In genomic region chr2:38515446-38515845, GRCm38 (mm10) we compare ENCODE assay signal across 8 mouse cellular contexts. TPM values are rescaled to one million over a fixed set of nuclear protein-coding genes. Genes with fewer than 3 reads are reported as not detected.
DNase-seq lines count a peak whose midpoint lies in the region; ATAC-seq lines count a peak whose summit lies in the region.

No protein-coding gene starts in this region.

- ATAC-seq in kidney, embryonic 15.5 days (replicated peaks; ENCODE audit: low FRiP score): no peak
- no peak for ATAC-seq in embryonic facial prominence, embryonic 11.5 days (replicated peaks; ENCODE audit: insufficient number of reproducible peaks, low FRiP score, low TSS enrichment, low read depth)
- ATAC-seq in hindbrain, embryonic 13.5 days (ENCODE audit: low FRiP score): no peak
- ATAC-seq in midbrain, embryonic 15.5 days (replicated peaks): 0 out of 2 replicates have a peak, but pooled peaks have one; percentile 12

- H3K4me3 ChIP-seq in kidney, embryonic 15.5 days (replicated peaks): no peak overlapping the region
- no peak overlapping the region for H3K4me3 ChIP-seq in embryonic facial prominence, embryonic 11.5 days (ENCODE audit: low read depth, low read length)
- no peak overlapping the region for H3K4me3 ChIP-seq in hindbrain, embryonic 13.5 days
- no peak overlapping the region for H3K4me3 ChIP-seq in midbrain, embryonic 15.5 days

- no peak for DNase-seq in kidney, adult 18-20 months
- peak; percentile 46 for DNase-seq in embryonic facial prominence, embryonic 11.5 days (ENCODE audit: low spot score)
- DNase-seq in adrenal gland, postnatal 36 days: no peak
- DNase-seq in T-cell, adult 2 months (ENCODE audit: low spot score): no peak
- DNase-seq in adrenal gland, adult 18-20 months (ENCODE audit: low spot score in 2 of 2): no peak

- H3K9ac ChIP-seq in kidney, embryonic 15.5 days: peak overlapping the region; percentile 14; the same call in 1 of the 2 replicates
- H3K9ac ChIP-seq in embryonic facial prominence, embryonic 11.5 days (replicated peaks; ENCODE audit: low read length): no peak overlapping the region
- H3K9ac ChIP-seq in hindbrain, embryonic 13.5 days: no peak overlapping the region
- no peak overlapping the region for H3K9ac ChIP-seq in midbrain, embryonic 15.5 days

- H3K9me3 ChIP-seq in kidney, embryonic 15.5 days (replicated peaks): no peaks in the 10 kb centered on the region
- H3K9me3 ChIP-seq in embryonic facial prominence, embryonic 11.5 days (replicated peaks; ENCODE audit: control insufficient read depth, low read length): no peaks in the 10 kb centered on the region
- no peaks in the 10 kb centered on the region for H3K9me3 ChIP-seq in hindbrain, embryonic 13.5 days
- H3K9me3 ChIP-seq in midbrain, embryonic 15.5 days: no peaks in the 10 kb centered on the region

- peaks cover 2% of the 10 kb centered on the region; the same call in 1 of the 2 replicates for H3K36me3 ChIP-seq in kidney, embryonic 15.5 days
- H3K36me3 ChIP-seq in embryonic facial prominence, embryonic 11.5 days (replicated peaks; ENCODE audit: control insufficient read depth, insufficient read depth, low read depth, low read length): no peaks in the 10 kb centered on the region
- H3K36me3 ChIP-seq in hindbrain, embryonic 13.5 days: no peaks in the 10 kb centered on the region
- H3K36me3 ChIP-seq in midbrain, embryonic 15.5 days (replicated peaks): no peaks in the 10 kb centered on the region

- no peak overlapping the region for H3K27ac ChIP-seq in kidney, embryonic 15.5 days
- no peak overlapping the region for H3K27ac ChIP-seq in embryonic facial prominence, embryonic 11.5 days (replicated peaks; ENCODE audit: low read depth, low read length)
- peak overlapping the region; percentile 14; the same call in 1 of the 2 replicates for H3K27ac ChIP-seq in hindbrain, embryonic 13.5 days
- H3K27ac ChIP-seq in midbrain, embryonic 15.5 days: no peak overlapping the region

- no peaks in the 10 kb centered on the region for H3K27me3 ChIP-seq in kidney, embryonic 15.5 days
- H3K27me3 ChIP-seq in embryonic facial prominence, embryonic 11.5 days (ENCODE audit: control insufficient read depth, insufficient read depth, low read length): no peaks in the 10 kb centered on the region
- H3K27me3 ChIP-seq in hindbrain, embryonic 13.5 days: no peaks in the 10 kb centered on the region
- no peaks in the 10 kb centered on the region for H3K27me3 ChIP-seq in midbrain, embryonic 15.5 days (replicated peaks)

- H3K4me1 ChIP-seq in kidney, embryonic 15.5 days: peaks cover 57% of the 10 kb centered on the region
- H3K4me1 ChIP-seq in embryonic facial prominence, embryonic 11.5 days (ENCODE audit: control insufficient read depth, insufficient read depth, low read length): no peaks in the 10 kb centered on the region
- H3K4me1 ChIP-seq in hindbrain, embryonic 13.5 days (replicated peaks): peaks cover 57% of the 10 kb centered on the region
- H3K4me1 ChIP-seq in midbrain, embryonic 15.5 days: peaks cover 17% of the 10 kb centered on the region

- H3K4me2 ChIP-seq in kidney, embryonic 15.5 days: no peak overlapping the region
- H3K4me2 ChIP-seq in embryonic facial prominence, embryonic 11.5 days (ENCODE audit: low read depth, low read length): no peak overlapping the region
- H3K4me2 ChIP-seq in hindbrain, embryonic 13.5 days: no peak overlapping the region
- no peak overlapping the region for H3K4me2 ChIP-seq in midbrain, embryonic 15.5 days

- 41% methylated on average over 6 of the region's 6 CpGs for WGBS in kidney, embryonic 15.5 days
- WGBS in embryonic facial prominence, embryonic 11.5 days: 12% methylated on average over 6 of the region's 6 CpGs
- WGBS in hindbrain, embryonic 13.5 days: 7% methylated on average over 6 of the region's 6 CpGs
- WGBS in midbrain, embryonic 15.5 days: 11% methylated on average over 6 of the region's 6 CpGs

RNA-seq across cellular contexts. Expression of gene Nek6, which starts 4.0 kb away (rescaled TPM):
- 69.3 and 73.1 TPM in 2 replicates for polyA plus RNA-seq in kidney, embryonic 15.5 days (2015; fragmentation: Nextera tagmentation; extraction: Ambion mirVana)
- polyA plus RNA-seq in embryonic facial prominence, embryonic 11.5 days (2014; fragmentation: Nextera tagmentation; extraction: Ambion mirVana): 111 and 117 TPM in 2 replicates
- 57.3 and 58.0 TPM in 2 replicates for polyA plus RNA-seq in hindbrain, embryonic 13.5 days (2015; fragmentation: Nextera tagmentation; extraction: Ambion mirVana)
- polyA plus RNA-seq in midbrain, embryonic 15.5 days (2015; fragmentation: Nextera tagmentation; extraction: Ambion mirVana): 56.0 and 66.1 TPM in 2 replicates
- total RNA-seq in adrenal gland, postnatal 36 days (2021): 10 to 100 TPM in 1 of 2 experiments, 1 to 10 TPM in 1; 9.2 to 22.3 TPM
- total RNA-seq in adrenal gland, adult 18-20 months (2021): 10 to 100 TPM; 15.9 to 18.6 TPM
